20 mouse cellular contexts compared by ENCODE assay signal in the genomic region with DNA sequence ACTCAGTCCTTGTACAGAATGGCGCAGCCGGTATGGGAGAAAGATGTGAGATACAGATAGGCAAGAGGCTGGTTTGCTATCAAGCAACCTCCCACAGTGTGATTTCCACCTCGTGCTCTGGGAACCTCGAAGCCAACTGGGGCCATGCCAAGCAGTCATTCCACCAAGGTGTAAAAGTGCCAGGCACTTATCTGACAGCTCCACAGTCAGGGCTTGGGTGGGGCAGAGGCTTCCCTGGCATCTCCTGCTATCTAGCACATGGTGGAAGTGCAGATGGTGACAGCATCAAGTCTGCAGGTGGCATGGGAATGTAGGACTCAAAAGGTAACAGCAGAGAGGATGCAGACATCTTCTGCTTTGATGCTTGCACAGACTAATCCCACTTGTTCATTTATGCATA.
DNase-seq lines count a peak whose midpoint lies in the region; ATAC-seq and TF ChIP-seq lines count a peak whose summit lies in the region.
"Had no signal": no experiment of that assay in that cellular context is flagged by ENCODE, and none has a peak within 500 bp of the region (broad histone marks: within the 10 kb centered on the region; RNA-seq: fewer than 3 reads in every experiment).

No protein-coding gene starts in this region.

- no peak overlapping the region for H3K4me3 ChIP-seq in liver, adult 2 months (ENCODE audit: insufficient read depth, low read depth, low read length)
- H3K4me3 ChIP-seq in liver, embryonic 11.5 days (ENCODE audit: low read depth, low read length) = no peak overlapping the region
- no peak overlapping the region for H3K4me3 ChIP-seq in midbrain, embryonic 13.5 days (replicated peaks)
- H3K4me3 ChIP-seq: embryonic facial prominence, embryonic 12.5 days; forebrain, embryonic 15.5 days; heart, embryonic 13.5 days; hindbrain, embryonic 12.5 days had no signal

- H3K27me3 ChIP-seq in liver, adult 2 months (ENCODE audit: control insufficient read depth, insufficient read depth, low read length) = no peaks in the 10 kb centered on the region
- H3K27me3 ChIP-seq in liver, embryonic 11.5 days (replicated peaks; ENCODE audit: control insufficient read depth, insufficient read depth, low read length) = no peaks in the 10 kb centered on the region
- H3K27me3 ChIP-seq in midbrain, embryonic 13.5 days = no peaks in the 10 kb centered on the region
- H3K27me3 ChIP-seq: embryonic facial prominence, embryonic 12.5 days; forebrain, embryonic 15.5 days; heart, embryonic 13.5 days; hindbrain, embryonic 12.5 days had no signal

- H3K36me3 ChIP-seq in liver, adult 2 months (ENCODE audit: control insufficient read depth, insufficient read depth, low read length) = no peaks in the 10 kb centered on the region
- no peaks in the 10 kb centered on the region for H3K36me3 ChIP-seq in liver, embryonic 11.5 days (ENCODE audit: control insufficient read depth, insufficient read depth, low read length)
- no peaks in the 10 kb centered on the region for H3K36me3 ChIP-seq in midbrain, embryonic 13.5 days
- H3K36me3 ChIP-seq: embryonic facial prominence, embryonic 12.5 days; forebrain, embryonic 15.5 days; heart, embryonic 13.5 days; hindbrain, embryonic 12.5 days had no signal

- H3K4me1 ChIP-seq in liver, adult 2 months (ENCODE audit: control insufficient read depth, insufficient read depth, low read length) = peaks cover 4% of the 10 kb centered on the region
- H3K4me1 ChIP-seq in liver, embryonic 11.5 days (replicated peaks; ENCODE audit: control insufficient read depth, insufficient read depth, low read length) = no peaks in the 10 kb centered on the region
- H3K4me1 ChIP-seq in midbrain, embryonic 13.5 days (replicated peaks) = no peaks in the 10 kb centered on the region
- H3K4me1 ChIP-seq: embryonic facial prominence, embryonic 12.5 days; forebrain, embryonic 15.5 days; heart, embryonic 13.5 days; hindbrain, embryonic 12.5 days had no signal

- no peak overlapping the region for H3K9ac ChIP-seq in liver, adult 2 months (ENCODE audit: low read depth, low read length)
- H3K9ac ChIP-seq in liver, embryonic 11.5 days (ENCODE audit: low read depth, low read length) = no peak overlapping the region
- no peak overlapping the region for H3K9ac ChIP-seq in midbrain, embryonic 13.5 days (replicated peaks)
- H3K9ac ChIP-seq: embryonic facial prominence, embryonic 12.5 days; forebrain, embryonic 15.5 days; heart, embryonic 13.5 days; hindbrain, embryonic 12.5 days had no signal

- WGBS in liver, adult 2 months = 72% methylated on average over 4 of the region's 4 CpGs
- WGBS in liver, embryonic 11.5 days = 67% methylated on average over 4 of the region's 4 CpGs
- WGBS in midbrain, embryonic 13.5 days = 90% methylated on average over 4 of the region's 4 CpGs

- TF ChIP-seq POLR2A in liver, adult 2 months (IDR thresholded peaks at IDR 0.05; ENCODE audit: extremely low read depth, insufficient read depth, low read length) = no peak

- DNase-seq in liver, adult 2 months (ENCODE audit: extremely low read depth, low read depth, low spot score) = peak; percentile 43
- no peak for DNase-seq in liver, embryonic 11.5 days (ENCODE audit: low spot score)
- DNase-seq in cerebellum, adult 8-10 months = peak; percentile 36
- peak; percentile 83 to 84 for DNase-seq in cerebellum, postnatal 14 days
- no peak for DNase-seq in heart, postnatal 4 days
- no peak for DNase-seq in thymus, postnatal 10 days (ENCODE audit: low spot score in 2 of 2)
- DNase-seq: adrenal gland, adult 2 months; adrenal gland, postnatal 25 days; embryo, embryonic 11 days; gastrocnemius, postnatal 36 days; heart, adult 11 months; heart, postnatal 36 days had no signal

- no peak for TF ChIP-seq CTCF in liver, adult 2 months (IDR thresholded peaks at IDR 0.05; ENCODE audit: low read depth, low read length)

- no peak overlapping the region for H3K4me2 ChIP-seq in liver, embryonic 11.5 days
- no peak overlapping the region for H3K4me2 ChIP-seq in midbrain, embryonic 13.5 days (replicated peaks)
- H3K4me2 ChIP-seq: embryonic facial prominence, embryonic 12.5 days; forebrain, embryonic 15.5 days; heart, embryonic 13.5 days; hindbrain, embryonic 12.5 days had no signal

- ATAC-seq in liver, embryonic 11.5 days (replicated peaks; ENCODE audit: low FRiP score) = no peak
- no peak for ATAC-seq in midbrain, embryonic 13.5 days
- ATAC-seq: forebrain, embryonic 15.5 days; hindbrain, embryonic 16.5 days; inflammation-experienced regulatory T-cells, adult 6 months; intestine, postnatal 0 days had no signal

- no peak overlapping the region for H3K27ac ChIP-seq in liver, adult 2 months (replicated peaks; ENCODE audit: insufficient read depth, low read depth, low read length)
- H3K27ac ChIP-seq in liver, embryonic 11.5 days (ENCODE audit: low read depth, low read length) = no peak overlapping the region
- no peak overlapping the region for H3K27ac ChIP-seq in midbrain, embryonic 13.5 days
- H3K27ac ChIP-seq: embryonic facial prominence, embryonic 12.5 days; forebrain, embryonic 15.5 days; heart, embryonic 13.5 days; hindbrain, embryonic 12.5 days had no signal

- peaks cover 3% of the 10 kb centered on the region; the same call in 1 of the 2 replicates for H3K9me3 ChIP-seq in liver, embryonic 11.5 days (ENCODE audit: control insufficient read depth, low read length)
- no peaks in the 10 kb centered on the region for H3K9me3 ChIP-seq in midbrain, embryonic 13.5 days
- H3K9me3 ChIP-seq: embryonic facial prominence, embryonic 12.5 days had no signal

- H3K79me2 ChIP-seq in liver, adult 2 months (ENCODE audit: control insufficient read depth, insufficient read depth, low read length) = no peaks in the 10 kb centered on the region

Comparison
In these comparisons a context has a peak if more than half of its experiments do, and no peak if none do; other contexts are left out.
1. DNase-seq: peak in liver, adult 2 months (single experiment), cerebellum, adult 8-10 months (single experiment) and cerebellum, postnatal 14 days (2 of 2); none in liver, embryonic 11.5 days (single experiment), heart, postnatal 4 days (single experiment) and thymus, postnatal 10 days (0 of 2).